Mouse (Mus musculus) thymus, adult 18-20 months (tissue): ENCODE results near the gene B130006D01Rik.
A peak's percentile ranks its signal among the peaks of the same experiment; 100 is the strongest.
"Not testable (repeated sequence)": the region's sequence is repeated elsewhere in the genome, so short reads cannot be mapped to it uniquely, and the experiment has no call there.

Experiments
- DNase-seq, 2 experiments: peaks; one replicate each; pipeline ENCODE4 v3.0.0; 2022; ENCODE audit warnings: mixed read lengths in 2 of 2

B130006D01Rik gene

GRCm38 (mm10) chr11:95713811-95714241 is 9.6 kb upstream of the B130006D01Rik start:
- DNase-seq, result peak; percentile 11 to 46

- DNase-seq, result peak; percentile 14 to 46
These were observed 9.0 kb upstream of the B130006D01Rik start for GRCm38 (mm10) chr11:95714411-95714810.

- no peak for DNase-seq
These were observed 7.3 kb upstream of the B130006D01Rik start for GRCm38 (mm10) chr11:95716136-95716535.

GRCm38 (mm10) chr11:95719356-95719755 is 4.0 kb upstream of the B130006D01Rik start:
- no peak for DNase-seq

GRCm38 (mm10) chr11:95724466-95724865 is 1.1 kb downstream of the B130006D01Rik start:
- DNase-seq, result no peak

GRCm38 (mm10) chr11:95726156-95726555 is 2.8 kb downstream of the B130006D01Rik start:
- DNase-seq, result no peak

- DNase-seq, result no peak
These were observed 4.6 kb downstream of the B130006D01Rik start for GRCm38 (mm10) chr11:95727947-95728346.

GRCm38 (mm10) chr11:95728916-95729907 is 5.8 kb downstream of the B130006D01Rik start:
- DNase-seq, result no peak

GRCm38 (mm10) chr11:95734485-95734884 is 11.1 kb downstream of the B130006D01Rik start:
- no peak for DNase-seq

- DNase-seq, result no peak
These were observed 14.4 kb downstream of the B130006D01Rik start for GRCm38 (mm10) chr11:95737811-95738210.

GRCm38 (mm10) chr11:95744521-95744920 is 21.1 kb downstream of the B130006D01Rik start:
- no peak for DNase-seq

GRCm38 (mm10) chr11:95746821-95747220 is 23.4 kb downstream of the B130006D01Rik start:
- DNase-seq, result no peak

- no peak for DNase-seq
These were observed 24.9 kb downstream of the B130006D01Rik start for GRCm38 (mm10) chr11:95748331-95748730.

- DNase-seq, result no peak
These were observed 26.2 kb downstream of the B130006D01Rik start for GRCm38 (mm10) chr11:95749619-95750018.

- DNase-seq, result peak; percentile 18 to 53
These were observed 27.6 kb downstream of the B130006D01Rik start for GRCm38 (mm10) chr11:95750995-95751394.

- DNase-seq, result not testable (repeated sequence)
These were observed 31.8 kb downstream of the B130006D01Rik start for GRCm38 (mm10) chr11:95755137-95755536.

- DNase-seq, result no peak
These were observed 37.1 kb downstream of the B130006D01Rik start for GRCm38 (mm10) chr11:95760521-95760920.

GRCm38 (mm10) chr11:95762996-95763395 is 39.6 kb downstream of the B130006D01Rik start:
- DNase-seq, result no peak

GRCm38 (mm10) chr11:95764806-95765205 is 41.4 kb downstream of the B130006D01Rik start:
- DNase-seq, result no peak

- no peak for DNase-seq
These were observed 41.9 kb downstream of the B130006D01Rik start for GRCm38 (mm10) chr11:95765334-95765733.

- no peak for DNase-seq
These were observed 44.9 kb downstream of the B130006D01Rik start for GRCm38 (mm10) chr11:95768244-95768643.

- DNase-seq, result no peak
These were observed 45.8 kb downstream of the B130006D01Rik start for GRCm38 (mm10) chr11:95769208-95769607.

- no peak for DNase-seq
These were observed 47.5 kb downstream of the B130006D01Rik start for GRCm38 (mm10) chr11:95770720-95771364.

- no peak for DNase-seq
These were observed 48.3 kb downstream of the B130006D01Rik start for GRCm38 (mm10) chr11:95771665-95772064.
